Mouse (Mus musculus) mouse embryonic stem cell (cell line): Measurements from ENCODE around the gene Lce1d.
"Not testable (repeated sequence)": the region's sequence is repeated elsewhere in the genome, so short reads cannot be mapped to it uniquely, and the experiment has no call there.

Experiments
- in situ Hi-C, 2 experiments: fragments of 300-500 bp; cut with MboI; formaldehyde crosslinking; loops; 1 replicate in 1 of 2; 3 replicates in 1 of 2; pipeline ENCODE4 v1.14.3; 2019 to 2020; ENCODE audit warnings: low sequenced_read_pairs in 2 of 2, low pct_unique_long_range_greater_than_20kb in 1 of 2, mixed read lengths in 1 of 2; ENCODE audit not compliant: unreplicated experiment in 1 of 2

Lce1d gene

GRCm38 (mm10) chr3:92687110-92687509, at the start of gene Lce1d:
Gene Lce1d (minus strand): TSS chr3:92687210.
- in situ Hi-C loops = no loop called here

- in situ Hi-C loops = no loop called here
These were observed 35.6 kb upstream of the Lce1d start for GRCm38 (mm10) chr3:92722631-92723030.

DNA sequence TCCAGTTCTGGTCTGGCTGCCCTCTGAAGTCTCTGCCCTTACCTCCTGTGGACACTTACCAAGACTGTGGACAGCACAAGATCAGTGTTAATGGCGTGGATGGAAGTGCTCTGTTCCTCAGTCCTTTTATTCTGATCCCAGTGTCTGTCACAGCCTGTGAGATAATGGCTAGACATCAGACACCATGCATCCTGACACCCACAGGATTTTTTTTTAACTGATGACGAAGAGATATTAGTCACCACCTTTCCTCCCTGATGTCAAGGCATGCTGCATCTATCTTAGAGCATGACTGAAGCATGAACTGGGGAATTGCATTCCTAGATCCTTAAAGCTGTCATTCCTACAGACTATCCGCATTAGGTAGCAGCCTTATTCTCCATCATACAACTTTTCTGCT, 33.2 kb upstream of the Lce1d start, which contains the start of gene Lce1f:
Gene Lce1f (minus strand): TSS at position 101 of the 400 bp plus-strand sequence.
- in situ Hi-C loops = no loop called here

DNA sequence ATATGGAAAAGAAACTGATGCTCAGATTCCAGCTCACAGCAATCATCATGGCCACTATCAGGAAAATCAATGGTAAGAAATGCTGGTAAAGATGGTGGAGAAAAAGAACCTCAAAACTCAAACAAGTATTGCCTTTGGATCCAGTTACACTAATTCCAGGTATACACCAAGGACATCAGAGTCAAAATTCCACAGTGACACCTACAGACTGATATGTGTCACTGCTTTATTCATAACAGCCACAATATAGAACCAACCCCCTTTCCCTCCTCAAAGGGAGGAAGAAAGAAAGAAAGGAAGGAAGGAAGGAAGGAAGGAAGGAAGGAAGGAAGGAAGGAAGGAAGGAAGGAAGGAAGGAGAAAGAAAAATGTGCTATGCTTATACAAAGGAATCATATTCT, 28.1 kb upstream of the Lce1d start:
- in situ Hi-C loops = no loop called here

DNA sequence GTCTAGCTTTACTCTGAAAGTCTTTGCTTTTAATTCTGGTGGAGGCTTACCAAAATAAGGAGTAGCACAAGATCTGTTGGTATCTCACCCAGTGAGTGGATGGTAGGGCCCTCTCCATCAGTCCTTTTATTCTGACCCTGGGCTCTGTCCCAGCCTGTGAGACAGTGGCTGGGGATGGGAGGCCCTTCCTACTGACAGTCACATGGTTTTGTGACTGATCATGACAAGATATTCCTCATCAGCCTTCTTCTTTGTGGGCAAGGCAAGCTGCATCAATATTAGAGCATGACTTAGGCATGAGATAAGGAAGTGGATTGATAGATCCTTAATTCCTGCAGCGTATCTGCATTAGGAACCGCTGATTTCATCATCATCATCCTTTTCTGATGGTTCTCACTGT, 22.0 kb upstream of the Lce1d start, which contains the start of gene Lce1e:
Gene Lce1e (minus strand): TSS at position 101 of the 400 bp plus-strand sequence.
- in situ Hi-C loops = no loop called here

- in situ Hi-C loops = no loop called here
These were observed 7.6 kb upstream of the Lce1d start for GRCm38 (mm10) chr3:92694613-92695012.

- in situ Hi-C loops = no loop called here
These were observed 4.7 kb upstream of the Lce1d start for GRCm38 (mm10) chr3:92691688-92692087.

DNA sequence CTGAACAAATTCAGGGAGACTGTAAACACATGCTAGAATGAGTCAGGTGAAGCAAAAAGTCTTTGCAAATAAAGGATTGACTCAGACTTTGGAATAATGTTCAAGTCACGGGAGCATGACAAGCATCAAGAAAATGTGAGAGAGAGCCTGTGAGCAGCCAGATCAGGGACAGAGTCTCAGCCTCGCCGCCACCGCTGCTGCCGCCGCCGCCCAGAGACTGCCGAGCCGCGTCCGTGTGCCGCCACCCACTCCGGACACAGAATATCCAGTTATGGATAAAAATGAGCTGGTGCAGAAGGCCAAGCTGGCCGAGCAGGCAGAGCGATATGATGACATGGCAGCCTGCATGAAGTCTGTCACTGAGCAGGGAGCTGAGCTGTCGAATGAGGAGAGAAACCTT, 2.1 kb upstream of the Lce1d start:
- in situ Hi-C loops = not testable (repeated sequence)

GRCm38 (mm10) chr3:92678947-92679346, 8.1 kb downstream of the Lce1d start, which contains the start of gene Lce1c:
Gene Lce1c (plus strand): TSS chr3:92679247.
- in situ Hi-C loops = no loop called here

GRCm38 (mm10) chr3:92670215-92670614, 16.8 kb downstream of the Lce1d start, which contains the start of gene Lce1a2:
Gene Lce1a2 (minus strand): TSS chr3:92670315.
- in situ Hi-C loops = no loop called here

GRCm38 (mm10) chr3:92656826-92657225, 30.2 kb downstream of the Lce1d start, which contains the start of gene Lce1b:
Gene Lce1b (minus strand): TSS chr3:92656926.
- in situ Hi-C loops = no loop called here

DNA sequence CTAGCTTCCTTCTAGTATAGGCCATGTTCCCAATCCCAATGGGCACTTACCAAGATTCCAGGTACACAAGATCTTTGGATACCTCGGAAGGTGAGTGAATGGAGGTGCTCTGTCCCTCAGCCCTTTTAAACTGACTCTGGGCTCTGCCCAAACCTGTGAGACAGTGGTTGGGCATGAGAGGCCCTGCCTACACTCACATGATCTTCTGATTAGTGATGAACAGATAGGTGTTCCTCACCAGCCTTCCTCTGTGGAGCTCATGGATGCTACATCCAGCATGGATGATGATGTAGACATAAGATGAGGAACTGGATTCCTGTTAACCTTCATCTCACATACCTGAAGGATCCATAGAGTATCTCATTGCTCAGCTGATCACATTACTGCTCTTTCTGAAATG, 38.8 kb downstream of the Lce1d start, which contains the start of gene Lce1a1:
Gene Lce1a1 (minus strand): TSS at position 101 of the 400 bp plus-strand sequence.
- in situ Hi-C loops = no loop called here

DNA sequence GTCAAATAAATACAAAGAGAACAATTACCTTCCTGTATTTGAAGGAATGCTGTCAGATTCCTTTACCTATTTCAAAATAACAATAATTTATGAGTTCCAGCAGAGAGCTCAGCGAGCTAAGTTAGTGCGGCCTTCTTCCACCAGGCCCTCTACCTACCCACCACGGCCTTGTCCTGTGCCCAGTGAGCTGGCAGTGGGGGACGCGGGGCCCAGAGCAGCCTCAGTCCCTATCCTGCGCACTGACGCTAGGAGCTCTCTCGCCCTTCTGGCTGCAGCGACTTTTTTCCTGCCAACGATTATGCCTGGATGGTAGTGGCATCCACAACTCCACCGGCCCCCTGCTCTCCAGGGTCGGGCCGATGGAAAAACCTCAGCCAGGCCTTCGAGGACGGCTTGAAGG, 47.2 kb downstream of the Lce1d start:
- in situ Hi-C loops = no loop called here

DNA sequence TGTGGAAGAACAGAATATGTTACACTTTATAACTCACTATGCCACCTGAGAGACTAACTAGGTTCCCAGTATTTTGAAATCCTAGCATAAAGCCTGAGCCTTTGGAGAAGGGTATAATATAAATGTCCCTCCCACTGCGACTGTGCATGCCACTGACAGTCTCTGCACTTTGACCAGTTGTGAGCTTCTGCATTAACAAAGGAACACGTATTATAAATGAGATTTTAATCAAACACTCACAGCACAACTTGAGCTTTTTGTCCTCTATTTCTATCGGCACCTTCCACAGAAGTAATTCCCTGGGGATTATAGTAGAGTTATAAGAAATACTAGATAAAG, 48.4 kb downstream of the Lce1d start:
- in situ Hi-C loops = no loop called here

DNA sequence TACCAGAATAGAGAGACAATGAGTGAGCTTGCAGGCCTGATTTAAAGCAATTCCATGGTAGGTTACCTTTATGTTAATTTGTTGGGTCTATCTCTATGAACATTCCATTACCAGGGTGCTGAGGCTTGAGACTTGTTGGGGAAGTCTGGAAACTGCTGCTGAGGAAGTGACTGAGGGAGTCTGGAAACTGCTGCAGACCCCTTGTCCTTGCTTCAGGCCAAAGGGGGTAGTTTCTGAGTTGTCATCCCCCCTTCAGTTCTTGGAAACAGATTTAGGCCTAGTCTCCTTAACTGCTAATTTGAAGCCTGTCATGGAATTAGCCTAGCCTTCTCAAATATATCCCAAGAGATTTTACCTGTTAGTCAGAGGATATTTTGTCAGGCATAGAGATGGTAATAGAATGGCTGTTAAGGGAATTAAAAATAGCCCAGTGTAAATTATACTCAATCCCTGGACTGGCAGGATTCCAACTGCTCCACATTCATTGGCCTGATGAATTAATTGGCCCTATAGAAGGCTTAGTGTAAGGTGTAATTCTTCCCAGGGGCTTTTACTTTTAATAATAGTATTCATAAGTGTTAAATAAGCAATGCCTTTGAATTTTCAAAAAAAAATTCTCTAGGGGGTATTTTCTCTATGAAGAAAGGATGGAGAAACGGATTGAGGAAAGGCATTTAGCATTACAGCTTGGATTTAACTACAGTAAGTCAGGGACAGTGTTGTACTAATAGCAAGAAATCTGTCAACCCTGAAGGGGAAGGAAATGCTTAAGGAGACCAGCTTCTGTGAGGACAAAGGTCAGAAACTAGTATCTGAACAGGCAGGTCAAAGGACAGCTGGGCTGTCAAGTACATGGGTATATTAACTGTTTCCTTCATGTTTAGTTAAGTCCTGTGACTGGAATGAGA, 49.0 kb downstream of the Lce1d start:
- in situ Hi-C loops = no loop called here
